Mouse (Mus musculus): ENCODE measurements around the gene Gfi1b.

DNA sequence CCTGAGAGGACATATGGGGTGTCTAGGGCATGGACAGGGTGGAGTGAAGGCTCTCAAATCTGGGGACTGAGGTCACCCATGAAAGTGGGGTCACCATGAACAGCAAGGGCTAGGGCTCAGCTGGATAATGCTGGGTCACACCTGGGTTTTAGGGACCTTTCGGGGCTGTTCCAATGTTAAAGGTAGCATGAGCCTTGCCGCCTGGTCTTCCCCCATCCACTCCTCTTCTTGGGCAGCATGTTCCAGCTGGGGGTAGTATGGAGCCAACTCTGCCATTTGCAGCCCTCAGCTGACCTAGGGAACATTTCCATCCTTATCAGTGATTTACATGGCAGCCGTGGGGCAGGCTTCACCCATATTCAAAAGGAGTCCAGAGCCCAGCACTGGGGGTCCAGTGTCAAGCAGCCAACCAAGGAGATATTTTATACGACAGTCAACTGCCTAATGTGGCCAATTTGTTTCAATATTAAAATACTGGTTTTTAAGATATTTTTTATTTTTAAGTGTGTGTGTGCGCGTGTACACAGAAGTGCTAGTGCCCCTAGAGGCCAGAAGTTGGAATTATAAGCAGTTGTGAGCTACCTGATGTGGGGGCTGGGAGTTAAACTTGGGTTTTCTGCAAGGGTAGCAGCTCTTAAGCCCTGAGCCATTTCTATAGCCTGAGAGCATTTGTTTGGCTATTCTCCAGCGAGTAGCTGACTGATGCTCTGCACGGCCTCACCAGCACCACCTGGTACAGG, 15.0 kb downstream of the Gfi1b start:
- TF ChIP-seq CTCF (IDR thresholded peaks at IDR 0.05; ENCODE audit: insufficient read depth, low read depth, low read length) (no peak), POLR2A (IDR thresholded peaks at IDR 0.05; ENCODE audit: insufficient read depth, low read depth, low read length) (no peak)

Data from olfactory bulb, adult 2 months (tissue).